9 mouse cellular contexts compared by ENCODE assay signal in genomic region chr1:172364684-172365083, GRCm38 (mm10). TPM values are rescaled to one million over a fixed set of nuclear protein-coding genes. Genes with fewer than 3 reads are reported as not detected.
DNase-seq lines count a peak whose midpoint lies in the region; ATAC-seq and TF ChIP-seq lines count a peak whose summit lies in the region.
"Had no signal": no experiment of that assay in that cellular context is flagged by ENCODE, and none has a peak within 500 bp of the region (broad histone marks: within the 10 kb centered on the region; RNA-seq: fewer than 3 reads in every experiment).

No protein-coding gene starts in this region.

- H3K27ac ChIP-seq in cortical plate, adult 2 months (ENCODE audit: insufficient read depth, low read length): no peak overlapping the region
- no peak overlapping the region for H3K27ac ChIP-seq in lung, embryonic 15.5 days

- no peaks in the 10 kb centered on the region for H3K79me2 ChIP-seq in C2C12 (ENCODE audit: control insufficient read depth, insufficient read depth)

- no peak overlapping the region for H3K9ac ChIP-seq in lung, embryonic 15.5 days

- WGBS in lung, embryonic 15.5 days: 11% methylated on average over 6 of the region's 6 CpGs

- peak; percentile 19 for TF ChIP-seq CTCF in C2C12 (IDR thresholded peaks at IDR 0.05; ENCODE audit: control insufficient read depth, insufficient read depth, insufficient read length)
- peak; percentile 89 for TF ChIP-seq CTCF in Patski (IDR thresholded peaks at IDR 0.05)
- TF ChIP-seq CTCF in cortical plate, adult 2 months (IDR thresholded peaks at IDR 0.05; ENCODE audit: extremely low read depth, insufficient read depth, low read length): peak; percentile 72

- peak overlapping the region; percentile 20 for H3K4me2 ChIP-seq in lung, embryonic 15.5 days

- no peaks in the 10 kb centered on the region for H3K9me3 ChIP-seq in lung, embryonic 15.5 days

- in situ Hi-C loops in Patski (cut with MboI; ENCODE audit: low pct_unique_long_range_greater_than_20kb): loop anchor here (5.0 kb wide), 1 partner anchor 37 kb away; the partner anchor contains the start of gene Kcnj9

- no peak for TF ChIP-seq POLR2A in cortical plate, adult 2 months (IDR thresholded peaks at IDR 0.05; ENCODE audit: extremely low read depth, insufficient read depth, low read length)

- no peaks in the 10 kb centered on the region for H3K4me1 ChIP-seq in cortical plate, adult 2 months (ENCODE audit: control insufficient read depth, insufficient read depth, low read length)
- H3K4me1 ChIP-seq in lung, embryonic 15.5 days: peaks cover 12% of the 10 kb centered on the region; the same call in 1 of the 2 replicates

- ATAC-seq in Patski: peak; percentile 89
- peak; percentile 83 for ATAC-seq in lung, embryonic 15.5 days (ENCODE audit: borderline replicate concordance, extremely low read depth, low FRiP score, low TSS enrichment)

- POLR2A ChIA-PET in Patski (lab: Charles Lee): no interaction called here

- CTCF ChIA-PET in Patski (lab: Charles Lee): interaction anchor here (1.1 to 2.8 kb wide), 6 partner anchors 8 to 40 kb away, joined by 3 to 10 read pairs (median 4); no protein-coding TSS in a partner anchor

- DNase-seq in Patski (ENCODE audit: low read depth, low spot score): no peak
- peak; percentile 21 for DNase-seq in gastrocnemius, postnatal 25 days
- peak; percentile 54 to 57 for DNase-seq in kidney, postnatal 25 days
- DNase-seq in retina, embryonic 14.5 days (ENCODE audit: low spot score): peak; percentile 80
- no peak for DNase-seq in urinary bladder, adult 18-20 months (ENCODE audit: low spot score in 2 of 2)

- H3K36me3 ChIP-seq in C2C12 (ENCODE audit: control insufficient read depth, insufficient read depth): no peaks in the 10 kb centered on the region
- H3K36me3 ChIP-seq in lung, embryonic 15.5 days: no peaks in the 10 kb centered on the region

- no peaks in the 10 kb centered on the region for H3K79me3 ChIP-seq in C2C12 (ENCODE audit: low read depth)

- no peak overlapping the region for H3K4me3 ChIP-seq in C2C12 (ENCODE audit: insufficient read depth, poor library complexity, severe bottlenecking)
- no peak overlapping the region for H3K4me3 ChIP-seq in cortical plate, adult 2 months (ENCODE audit: insufficient read depth, low read length)
- H3K4me3 ChIP-seq in lung, embryonic 15.5 days: no peak overlapping the region

- no peak overlapping the region for H3ac ChIP-seq in C2C12 (ENCODE audit: control insufficient read depth, insufficient read length, low read depth)

- H3K27me3 ChIP-seq in C2C12 (ENCODE audit: control insufficient read depth, insufficient read depth, insufficient read length) (peaks cover 33% of the 10 kb centered on the region), Patski (peaks cover 10% of the 10 kb centered on the region)
- H3K27me3 ChIP-seq in lung, embryonic 15.5 days: 0 out of 2 replicates have a peak, but pooled peaks cover 8% of the 10 kb centered on the region

TF ChIP-seq in C2C12, 6 proteins besides CTCF, POLR2A, EP300 and RAD21:
- TF ChIP-seq USF1 (IDR thresholded peaks at IDR 0.05; ENCODE audit: low read depth) (no peak), MYOG (IDR thresholded peaks at IDR 0.05; ENCODE audit: control insufficient read depth, extremely low read depth, insufficient read length) (no peak), FOSL1 (IDR thresholded peaks at IDR 0.05; ENCODE audit: insufficient read depth, low read length, poor library complexity, severe bottlenecking) (no peak), CEBPB (IDR thresholded peaks at IDR 0.05; ENCODE audit: low read depth) (no peak), MAX (IDR thresholded peaks at IDR 0.05) (no peak), MYOD1 (IDR thresholded peaks at IDR 0.05; ENCODE audit: control insufficient read depth, insufficient read length, low read depth) (no peak)

RNA-seq across cellular contexts. Expression of gene Pigm, which starts 11.7 kb away (rescaled TPM):
- polyA plus RNA-seq in C2C12 (2012; fragmentation: generic; extraction: Trizol) (3.8 TPM), Patski (2021) (6.6 TPM)
- polyA plus RNA-seq in cortical plate, adult 2 months (2012; rRNA removed): 6.5 TPM in 2 replicates
- 1 to 10 TPM; 3.4 to 3.6 TPM for total RNA-seq in gastrocnemius, postnatal 25 days (2021)
- 5.4 and 5.7 TPM in 2 replicates for polyA plus RNA-seq in lung, embryonic 15.5 days (2015; fragmentation: Nextera tagmentation; extraction: Ambion mirVana)

RNA-seq across cellular contexts. Expression of gene Kcnj10, which starts 23.7 kb away (rescaled TPM):
- polyA plus RNA-seq in C2C12 (2012; fragmentation: generic; extraction: Trizol): not detected
- polyA plus RNA-seq in Patski (2021): 0.04 TPM
- 96.8 and 102 TPM in 2 replicates for polyA plus RNA-seq in cortical plate, adult 2 months (2012; rRNA removed)
- total RNA-seq in gastrocnemius, postnatal 25 days (2021): under 1 TPM; 0.08 to 0.13 TPM
- polyA plus RNA-seq in lung, embryonic 15.5 days (2015; fragmentation: Nextera tagmentation; extraction: Ambion mirVana): 0.15 and 0.21 TPM in 2 replicates

RNA-seq across cellular contexts. Expression of gene Kcnj9, which starts 35.6 kb away (rescaled TPM):
- polyA plus RNA-seq in C2C12 (2012; fragmentation: generic; extraction: Trizol) (0.06 TPM), Patski (2021) (0.08 TPM)
- 169 and 180 TPM in 2 replicates for polyA plus RNA-seq in cortical plate, adult 2 months (2012; rRNA removed)
- total RNA-seq in gastrocnemius, postnatal 25 days (2021): not detected
- polyA plus RNA-seq in lung, embryonic 15.5 days (2015; fragmentation: Nextera tagmentation; extraction: Ambion mirVana): 0.04 TPM in 1 of 2 replicates, not detected in the other
- polyA plus RNA-seq: intestine, embryonic 14.5 days had no signal

Comparison
In these comparisons a context has a peak if more than half of its experiments do, and no peak if none do; other contexts are left out.
1. CTCF ChIP-seq: peak in every context shown above with its lines; median percentile 89 in Patski; 72 in cortical plate, adult 2 months; 19 in C2C12.
2. DNase-seq: peak in gastrocnemius, postnatal 25 days (single experiment), kidney, postnatal 25 days (2 of 2) and retina, embryonic 14.5 days (single experiment); none in Patski (single experiment) and urinary bladder, adult 18-20 months (0 of 2).
3. RNA of gene Kcnj10, which starts 23.7 kb away (polyA plus RNA-seq): 96.8 to 102 TPM in cortical plate, adult 2 months; 0.15 to 0.21 TPM in lung, embryonic 15.5 days, 0.04 TPM in Patski (single experiment) and not detected in C2C12 (single experiment); every median in the first group is over 10 times any median in the second.
4. RNA of gene Kcnj9, which starts 35.6 kb away (polyA plus RNA-seq): 169 to 180 TPM in cortical plate, adult 2 months; 0.08 TPM in Patski (single experiment), 0.06 TPM in C2C12 (single experiment) and 0.04 TPM in lung, embryonic 15.5 days; every median in the first group is over 100 times any median in the second.